ENCODE assay signal across 22 mouse cellular contexts in genomic region chr12:85136627-85137026, GRCm38 (mm10). TPM values are rescaled to one million over a fixed set of nuclear protein-coding genes. Genes with fewer than 3 reads are reported as not detected.
DNase-seq lines count a peak whose midpoint lies in the region; ATAC-seq and TF ChIP-seq lines count a peak whose summit lies in the region.
"Had no signal": no experiment of that assay in that cellular context is flagged by ENCODE, and none has a peak within 500 bp of the region (broad histone marks: within the 10 kb centered on the region; RNA-seq: fewer than 3 reads in every experiment).

No protein-coding gene starts in this region.

- dilution Hi-C loops in CH12.LX (cut with MboI; ENCODE audit: extremely low pct_ligation_motif_present, extremely low pct_unique_long_range_greater_than_20kb, low sequenced_read_pairs), result no loop called here

- TF ChIP-seq CTCF in lung, embryonic 14.5 days (IDR thresholded peaks at IDR 0.05; ENCODE audit: low read depth), result peak; percentile 44; the same call in 1 of the 2 replicates
- TF ChIP-seq CTCF in CH12.LX (conservative IDR thresholded peaks at IDR 0.05 in 1 of 2, IDR thresholded peaks at IDR 0.05 in 1 of 2; ENCODE audit: low read depth in 2 of 2, low read length in 2 of 2), result peak in 1 of 2 experiments; percentile 37; a peak in 2 of 4 replicates
- TF ChIP-seq CTCF in intestine, postnatal 0 days (IDR thresholded peaks at IDR 0.05; ENCODE audit: low read depth), result peak; percentile 33; the same call in 1 of the 2 replicates

- intact Hi-C loops in heart, postnatal 36 days (cut with DNase I), result no loop called here

- ATAC-seq in heart, embryonic 13.5 days (ENCODE audit: extremely low read depth, insufficient number of reproducible peaks, low FRiP score, low TSS enrichment), result no peak
- ATAC-seq in lung, embryonic 14.5 days (ENCODE audit: insufficient read depth), result no peak
- no peak for ATAC-seq in intestine, postnatal 0 days
- ATAC-seq: activated CD4-positive, CD25-positive, alpha-beta regulatory T cell, adult 4 months had no signal

- no peak overlapping the region for H3K4me2 ChIP-seq in heart, embryonic 13.5 days
- H3K4me2 ChIP-seq in lung, embryonic 14.5 days, result no peak overlapping the region
- no peak overlapping the region for H3K4me2 ChIP-seq in CH12.LX (ENCODE audit: insufficient read depth, low read depth, poor library complexity, severe bottlenecking)
- no peak overlapping the region for H3K4me2 ChIP-seq in intestine, postnatal 0 days (replicated peaks; ENCODE audit: low read depth)
- H3K4me2 ChIP-seq: embryonic facial prominence, embryonic 13.5 days; heart, embryonic 11.5 days; hindbrain, embryonic 14.5 days; limb, embryonic 15.5 days; neural tube, embryonic 12.5 days had no signal

- no peak for TF ChIP-seq EP300 in CH12.LX (IDR thresholded peaks at IDR 0.05; ENCODE audit: low read length)

- H3K4me1 ChIP-seq in heart, embryonic 13.5 days, result peaks cover 16% of the 10 kb centered on the region
- H3K4me1 ChIP-seq in lung, embryonic 14.5 days (ENCODE audit: insufficient read depth), result peaks cover 2% of the 10 kb centered on the region; the same call in 1 of the 2 replicates
- no peaks in the 10 kb centered on the region for H3K4me1 ChIP-seq in CH12.LX (ENCODE audit: control insufficient read depth in 1 of 2, insufficient read depth in 2 of 2)
- H3K4me1 ChIP-seq in intestine, postnatal 0 days (replicated peaks; ENCODE audit: control insufficient read depth, insufficient read depth, low read length), result no peaks in the 10 kb centered on the region
- H3K4me1 ChIP-seq in embryonic facial prominence, embryonic 10.5 days, result peaks cover 9% of the 10 kb centered on the region; the same call in 1 of the 2 replicates

- WGBS in heart, embryonic 13.5 days, result 65% methylated on average over 4 of the region's 4 CpGs
- 63% methylated on average over 4 of the region's 4 CpGs for WGBS in lung, embryonic 14.5 days
- 73% methylated on average over 4 of the region's 4 CpGs for whole genome bisulfite sequencing in intestine, postnatal 0 days
- WGBS in embryonic facial prominence, embryonic 10.5 days, result 83% methylated on average over 4 of the region's 4 CpGs

- no peak; the same call in none of the 2 replicates for TF ChIP-seq RAD21 in CH12.LX (IDR thresholded peaks at IDR 0.05; ENCODE audit: low read depth, low read length)

- H3K27me3 ChIP-seq in heart, embryonic 13.5 days (replicated peaks), result peaks cover 37% of the 10 kb centered on the region
- 0 out of 2 replicates have a peak, but pooled peaks cover 4% of the 10 kb centered on the region for H3K27me3 ChIP-seq in lung, embryonic 14.5 days (ENCODE audit: insufficient read depth, low read length)
- no peaks in the 10 kb centered on the region for H3K27me3 ChIP-seq in CH12.LX (replicated peaks)
- H3K27me3 ChIP-seq in intestine, postnatal 0 days (replicated peaks; ENCODE audit: control insufficient read depth, insufficient read depth, low read length), result no peaks in the 10 kb centered on the region
- H3K27me3 ChIP-seq in embryonic facial prominence, embryonic 10.5 days (replicated peaks; ENCODE audit: low read depth, poor library complexity, severe bottlenecking), result peaks cover 26% of the 10 kb centered on the region
- H3K27me3 ChIP-seq: neural tube, embryonic 12.5 days had no signal

- H3K27ac ChIP-seq in heart, embryonic 13.5 days (replicated peaks), result no peak overlapping the region
- peak overlapping the region; percentile 52; the same call in 1 of the 2 replicates for H3K27ac ChIP-seq in lung, embryonic 14.5 days (ENCODE audit: low read depth)
- H3K27ac ChIP-seq in CH12.LX (ENCODE audit: insufficient read depth, low read depth), result no peak overlapping the region
- no peak overlapping the region for H3K27ac ChIP-seq in intestine, postnatal 0 days (ENCODE audit: low read depth, low read length)
- H3K27ac ChIP-seq in embryonic facial prominence, embryonic 10.5 days (replicated peaks), result no peak overlapping the region
- H3K27ac ChIP-seq: embryonic facial prominence, embryonic 13.5 days; hindbrain, embryonic 14.5 days; kidney, postnatal 0 days; limb, embryonic 15.5 days; midbrain, embryonic 10.5 days; neural tube, embryonic 12.5 days had no signal

- no peak for TF ChIP-seq POLR2A in CH12.LX (IDR thresholded peaks at IDR 0.05; ENCODE audit: low read depth, low read length)

- H3K4me3 ChIP-seq in heart, embryonic 13.5 days, result no peak overlapping the region
- no peak overlapping the region for H3K4me3 ChIP-seq in lung, embryonic 14.5 days (ENCODE audit: low read depth, low read length)
- no peak overlapping the region for H3K4me3 ChIP-seq in CH12.LX (replicated peaks in 1 of 3; ENCODE audit: low read depth in 2 of 3, low read length in 2 of 3, poor library complexity in 1 of 3)
- H3K4me3 ChIP-seq in intestine, postnatal 0 days (ENCODE audit: low read depth, low read length), result no peak overlapping the region
- no peak overlapping the region for H3K4me3 ChIP-seq in embryonic facial prominence, embryonic 10.5 days
- H3K4me3 ChIP-seq: embryonic facial prominence, embryonic 13.5 days; limb, embryonic 15.5 days; midbrain, embryonic 10.5 days; neural tube, embryonic 12.5 days had no signal

- no peak for DNase-seq in heart, postnatal 36 days
- no peak for DNase-seq in lung, embryonic 14.5 days
- no peak for DNase-seq in lung, adult 18-20 months
- DNase-seq in CH12.LX (ENCODE audit: extremely low read depth), result no peak
- no peak for DNase-seq in thymus, postnatal 36 days
- no peak for DNase-seq in embryonic facial prominence, embryonic 10.5 days (ENCODE audit: low spot score)
- DNase-seq: gastrocnemius, postnatal 36 days; kidney, adult 11 months; layer of hippocampus, postnatal 36 days; right cerebral cortex, adult 18-20 months; thymus, postnatal 25 days had no signal

- in situ Hi-C loops in CH12.LX (cut with MboI; ENCODE audit: low pct_ligation_motif_present, low pct_unique_long_range_greater_than_20kb, low sequenced_read_pairs), result no loop called here

- H3K36me3 ChIP-seq in heart, embryonic 13.5 days, result peaks cover 40% of the 10 kb centered on the region
- peaks cover 34% of the 10 kb centered on the region for H3K36me3 ChIP-seq in lung, embryonic 14.5 days (ENCODE audit: insufficient read depth)
- peaks cover 35 to 48% of the 10 kb centered on the region in 2 experiments for H3K36me3 ChIP-seq in CH12.LX (replicated peaks in 1 of 2; ENCODE audit: control insufficient read depth in 1 of 2, insufficient read depth in 1 of 2, low read length in 1 of 2)
- H3K36me3 ChIP-seq in intestine, postnatal 0 days (ENCODE audit: control insufficient read depth, insufficient read depth), result peaks cover 27% of the 10 kb centered on the region
- H3K36me3 ChIP-seq in embryonic facial prominence, embryonic 10.5 days (replicated peaks), result peaks cover 43% of the 10 kb centered on the region

- H3K9ac ChIP-seq in heart, embryonic 13.5 days, result 0 out of 2 replicates have a peak overlapping the region, but pooled peaks have one; percentile 19
- H3K9ac ChIP-seq in lung, embryonic 14.5 days, result no peak overlapping the region
- no peak overlapping the region for H3K9ac ChIP-seq in CH12.LX (ENCODE audit: insufficient read depth, low read depth)
- H3K9ac ChIP-seq in intestine, postnatal 0 days (ENCODE audit: low read depth, low read length), result no peak overlapping the region
- H3K9ac ChIP-seq: embryonic facial prominence, embryonic 13.5 days; hindbrain, embryonic 14.5 days; limb, embryonic 15.5 days; neural tube, embryonic 12.5 days had no signal

- H3K79me2 ChIP-seq in CH12.LX (replicated peaks; ENCODE audit: control insufficient read depth, extremely low read depth, insufficient read depth, poor library complexity, severe bottlenecking), result no peaks in the 10 kb centered on the region

- H3K9me3 ChIP-seq in heart, embryonic 13.5 days, result no peaks in the 10 kb centered on the region
- H3K9me3 ChIP-seq in lung, embryonic 14.5 days (ENCODE audit: low read depth, low read length), result no peaks in the 10 kb centered on the region
- H3K9me3 ChIP-seq in CH12.LX (replicated peaks; ENCODE audit: low read length), result no peaks in the 10 kb centered on the region
- no peaks in the 10 kb centered on the region for H3K9me3 ChIP-seq in intestine, postnatal 0 days (ENCODE audit: control insufficient read depth)
- no peaks in the 10 kb centered on the region for H3K9me3 ChIP-seq in embryonic facial prominence, embryonic 10.5 days
- H3K9me3 ChIP-seq: embryonic facial prominence, embryonic 13.5 days; limb, embryonic 15.5 days; midbrain, embryonic 10.5 days; neural tube, embryonic 12.5 days had no signal

RNA-seq across cellular contexts. Expression of gene Rps6kl1, which starts 14.4 kb away (rescaled TPM):
- 1.2 and 1.3 TPM in 2 replicates for polyA plus RNA-seq in heart, embryonic 13.5 days (2015; fragmentation: Nextera tagmentation; extraction: Ambion mirVana)
- 1 to 10 TPM; 3.6 to 3.9 TPM for total RNA-seq in heart, postnatal 36 days (2021)
- 0.91 and 1.0 TPM in 2 replicates for polyA plus RNA-seq in lung, embryonic 14.5 days (2014; fragmentation: Nextera tagmentation; extraction: Ambion mirVana)
- total RNA-seq in CH12.LX (2012; rRNA removed), result 0.21 and 0.97 TPM in 2 replicates
- 0.36 and 0.43 TPM in 2 replicates for total RNA-seq in CH12.LX (2014; rRNA removed)
- polyA plus RNA-seq in CH12.LX (2012; ENCODE audit: insufficient read length, low read depth), result 0.59 and 0.86 TPM in 2 replicates
- 1.3 and 1.9 TPM in 2 replicates for polyA plus RNA-seq in intestine, postnatal 0 days (2015; fragmentation: Nextera tagmentation; extraction: Ambion mirVana)
- 2.0 and 2.2 TPM in 2 replicates for polyA plus RNA-seq in embryonic facial prominence, embryonic 10.5 days (2016; fragmentation: Nextera tagmentation; extraction: Ambion mirVana)

RNA-seq across cellular contexts. Expression of gene Dlst, which starts 26.0 kb away (rescaled TPM):
- 176 and 193 TPM in 2 replicates for polyA plus RNA-seq in heart, embryonic 13.5 days (2015; fragmentation: Nextera tagmentation; extraction: Ambion mirVana)
- 100 to 1,000 TPM; 681 to 829 TPM for total RNA-seq in heart, postnatal 36 days (2021)
- 112 and 115 TPM in 2 replicates for polyA plus RNA-seq in lung, embryonic 14.5 days (2014; fragmentation: Nextera tagmentation; extraction: Ambion mirVana)
- total RNA-seq in CH12.LX (2012; rRNA removed), result 116 and 122 TPM in 2 replicates
- total RNA-seq in CH12.LX (2014; rRNA removed), result 144 TPM in 2 replicates
- polyA plus RNA-seq in CH12.LX (2012; ENCODE audit: insufficient read length, low read depth), result 165 and 208 TPM in 2 replicates
- 119 and 125 TPM in 2 replicates for polyA plus RNA-seq in intestine, postnatal 0 days (2015; fragmentation: Nextera tagmentation; extraction: Ambion mirVana)
- 106 TPM in 2 replicates for polyA plus RNA-seq in embryonic facial prominence, embryonic 10.5 days (2016; fragmentation: Nextera tagmentation; extraction: Ambion mirVana)

RNA-seq across cellular contexts. Expression of gene Prox2, which starts 26.1 kb away (rescaled TPM):
- polyA plus RNA-seq in heart, embryonic 13.5 days (2015; fragmentation: Nextera tagmentation; extraction: Ambion mirVana), result 1.9 and 2.8 TPM in 2 replicates
- 1 to 10 TPM; 2.1 to 2.3 TPM for total RNA-seq in heart, postnatal 36 days (2021)
- polyA plus RNA-seq in lung, embryonic 14.5 days (2014; fragmentation: Nextera tagmentation; extraction: Ambion mirVana), result 3.1 and 4.6 TPM in 2 replicates
- 11.6 and 13.3 TPM in 2 replicates for total RNA-seq in CH12.LX (2012; rRNA removed)
- 2.4 TPM in 2 replicates for total RNA-seq in CH12.LX (2014; rRNA removed)
- polyA plus RNA-seq in CH12.LX (2012; ENCODE audit: insufficient read length, low read depth), result 4.5 and 5.2 TPM in 2 replicates
- 0.99 and 1.6 TPM in 2 replicates for polyA plus RNA-seq in intestine, postnatal 0 days (2015; fragmentation: Nextera tagmentation; extraction: Ambion mirVana)
- 2.9 and 3.7 TPM in 2 replicates for polyA plus RNA-seq in embryonic facial prominence, embryonic 10.5 days (2016; fragmentation: Nextera tagmentation; extraction: Ambion mirVana)
- total RNA-seq: monocyte, adult 5-6 weeks had no signal

RNA-seq across cellular contexts. Expression of gene Pgf, which starts 41.0 kb away (rescaled TPM):
- 8.4 and 9.1 TPM in 2 replicates for polyA plus RNA-seq in heart, embryonic 13.5 days (2015; fragmentation: Nextera tagmentation; extraction: Ambion mirVana)
- total RNA-seq in heart, postnatal 36 days (2021), result 1 to 10 TPM; 3.4 to 4.6 TPM
- 10.9 and 14.6 TPM in 2 replicates for polyA plus RNA-seq in lung, embryonic 14.5 days (2014; fragmentation: Nextera tagmentation; extraction: Ambion mirVana)
- total RNA-seq in CH12.LX (2012; rRNA removed) (0.34 and 0.50 TPM in 2 replicates), CH12.LX (2014; rRNA removed) (0.64 and 0.76 TPM in 2 replicates)
- 0.73 and 1.7 TPM in 2 replicates for polyA plus RNA-seq in CH12.LX (2012; ENCODE audit: insufficient read length, low read depth)
- 3.9 and 4.2 TPM in 2 replicates for polyA plus RNA-seq in intestine, postnatal 0 days (2015; fragmentation: Nextera tagmentation; extraction: Ambion mirVana)
- polyA plus RNA-seq in embryonic facial prominence, embryonic 10.5 days (2016; fragmentation: Nextera tagmentation; extraction: Ambion mirVana), result 9.3 and 9.8 TPM in 2 replicates
- total RNA-seq: monocyte, adult 5-6 weeks had no signal
- polyA plus RNA-seq: activated CD4-positive, CD25-positive, alpha-beta regulatory T cell, adult 4 months had no signal
